Mouse (Mus musculus): ENCODE measurements around the gene Prkg1. TPM values are rescaled to one million over a fixed set of nuclear protein-coding genes. Genes with fewer than 3 reads are reported as not detected.
A peak's percentile ranks its signal among the peaks of the same experiment; 100 is the strongest.

Gene Prkg1
- polyA plus RNA-seq, 1 experiment from 2014 or later = 0.83 TPM

DNA sequence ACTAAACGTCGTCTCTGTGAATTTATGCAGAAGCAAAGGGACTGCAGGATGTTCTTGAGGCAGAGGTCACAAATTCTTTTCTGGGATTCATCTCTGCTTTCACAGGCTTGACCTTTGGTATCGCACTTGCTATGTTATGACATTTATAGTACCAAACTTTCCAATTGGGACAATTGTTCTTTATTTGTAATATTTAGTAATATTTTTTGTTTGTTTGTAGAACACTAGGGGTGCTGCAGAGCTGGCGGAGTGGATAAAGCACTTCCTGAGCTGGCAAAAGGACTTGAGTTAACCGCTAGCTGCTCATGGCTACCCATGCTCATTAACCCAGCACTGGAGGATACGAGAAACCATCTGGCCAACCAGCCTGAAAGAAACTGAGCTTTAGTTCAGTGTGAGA lies 49.9 kb downstream of the Prkg1 start:
- Histone ChIP-seq H3K27me3 (no peaks in the 10 kb centered on the region), H3K36me3 (no peaks in the 10 kb centered on the region), H3K9ac (no peak overlapping the region), H3K4me2 (no peak overlapping the region), H3K4me1 (replicated peaks) (no peaks in the 10 kb centered on the region), H3K27ac (no peak overlapping the region), H3K9me3 (replicated peaks) (no peaks in the 10 kb centered on the region), H3K4me3 (replicated peaks) (no peak overlapping the region)
- ATAC-seq (ENCODE audit: low read depth) (no peak), DNase-seq (no peak)
- 76% methylated on average over 6 of the region's 6 CpGs for WGBS (ENCODE audit: insufficient replicate concordance)

GRCm38 (mm10) chr19:31714418-31714817 lies 50.4 kb downstream of the Prkg1 start:
- Histone ChIP-seq H3K27ac (no peak overlapping the region), H3K27me3 (no peaks in the 10 kb centered on the region), H3K4me1 (replicated peaks) (no peaks in the 10 kb centered on the region), H3K9me3 (replicated peaks) (no peaks in the 10 kb centered on the region), H3K36me3 (no peaks in the 10 kb centered on the region), H3K4me3 (replicated peaks) (no peak overlapping the region), H3K9ac (no peak overlapping the region), H3K4me2 (no peak overlapping the region)
- WGBS (ENCODE audit: insufficient replicate concordance) = 64% methylated on average over 4 of the region's 4 CpGs
- DNase-seq = no peak
- ATAC-seq (ENCODE audit: low read depth) = no peak

GRCm38 (mm10) chr19:31713321-31713720 lies 51.5 kb downstream of the Prkg1 start:
- no peak overlapping the region for H3K4me3 ChIP-seq (replicated peaks)
- no peak for DNase-seq
- H3K27me3 ChIP-seq = no peaks in the 10 kb centered on the region
- no peaks in the 10 kb centered on the region for H3K9me3 ChIP-seq (replicated peaks)
- 60% methylated on average over 4 of the region's 4 CpGs for WGBS (ENCODE audit: insufficient replicate concordance)
- no peak overlapping the region for H3K9ac ChIP-seq
- ATAC-seq (ENCODE audit: low read depth) = no peak
- H3K4me2 ChIP-seq = no peak overlapping the region
- no peak overlapping the region for H3K27ac ChIP-seq
- H3K4me1 ChIP-seq (replicated peaks) = no peaks in the 10 kb centered on the region
- H3K36me3 ChIP-seq = no peaks in the 10 kb centered on the region

DNA sequence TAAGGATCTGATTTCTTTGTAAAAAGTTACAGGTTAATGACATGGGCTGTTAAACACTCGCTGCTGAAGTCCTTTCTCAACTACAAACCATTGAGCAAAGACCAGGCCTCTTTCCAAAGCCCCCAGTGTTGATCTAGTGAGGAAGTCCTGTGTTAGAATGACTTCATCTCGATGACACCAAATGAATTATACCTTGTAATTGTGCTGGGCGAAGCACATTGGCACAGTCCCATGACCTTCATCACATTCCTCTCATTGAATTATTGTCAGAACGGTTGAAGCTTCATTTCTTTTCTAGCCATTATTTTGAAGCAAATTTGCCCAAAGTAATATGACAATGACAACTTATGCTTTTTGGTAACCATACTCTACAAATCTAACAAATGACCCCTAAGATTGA lies 54.5 kb downstream of the Prkg1 start:
- 62% methylated on average over 4 of the region's 4 CpGs for WGBS (ENCODE audit: insufficient replicate concordance)
- no peaks in the 10 kb centered on the region for H3K36me3 ChIP-seq
- no peaks in the 10 kb centered on the region for H3K4me1 ChIP-seq (replicated peaks)
- no peak for DNase-seq
- no peak overlapping the region for H3K27ac ChIP-seq
- H3K4me3 ChIP-seq (replicated peaks) = no peak overlapping the region
- no peak overlapping the region for H3K9ac ChIP-seq
- no peaks in the 10 kb centered on the region for H3K27me3 ChIP-seq
- no peak overlapping the region for H3K4me2 ChIP-seq
- no peak for ATAC-seq (ENCODE audit: low read depth)
- H3K9me3 ChIP-seq (replicated peaks) = no peaks in the 10 kb centered on the region

- Histone ChIP-seq H3K9ac (no peak overlapping the region), H3K4me3 (replicated peaks) (no peak overlapping the region), H3K4me1 (replicated peaks) (no peaks in the 10 kb centered on the region), H3K9me3 (replicated peaks) (no peaks in the 10 kb centered on the region), H3K27me3 (no peaks in the 10 kb centered on the region), H3K36me3 (no peaks in the 10 kb centered on the region), H3K4me2 (no peak overlapping the region), H3K27ac (no peak overlapping the region)
- DNase-seq (no peak), ATAC-seq (ENCODE audit: low read depth) (no peak)
Observed at GRCm38 (mm10) chr19:31703991-31704390, 60.8 kb downstream of the Prkg1 start.

DNA sequence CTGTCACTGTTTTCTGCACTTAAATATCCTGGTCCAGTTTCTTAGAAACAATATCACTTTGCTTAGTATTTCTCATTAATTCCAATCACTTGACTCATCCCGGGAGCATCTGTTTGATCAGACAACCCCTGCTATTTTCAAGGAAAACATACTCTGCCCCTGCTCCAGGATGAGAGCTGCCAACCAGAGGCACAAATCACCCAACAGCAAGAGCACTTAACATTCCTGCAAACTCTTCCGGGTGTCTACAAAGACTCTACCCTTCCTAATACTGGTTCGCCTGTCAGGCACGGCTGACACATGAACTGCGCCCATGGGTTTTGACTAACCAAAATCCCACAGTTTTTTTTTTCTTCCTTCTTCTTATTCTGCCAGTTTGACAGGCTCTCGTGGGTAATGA lies 65.9 kb downstream of the Prkg1 start:
- H3K36me3 ChIP-seq = no peaks in the 10 kb centered on the region
- no peak for ATAC-seq (ENCODE audit: low read depth)
- H3K27ac ChIP-seq = no peak overlapping the region
- H3K9ac ChIP-seq = no peak overlapping the region
- H3K9me3 ChIP-seq (replicated peaks) = no peaks in the 10 kb centered on the region
- H3K4me1 ChIP-seq (replicated peaks) = no peaks in the 10 kb centered on the region
- WGBS (ENCODE audit: insufficient replicate concordance) = 65% methylated on average over 6 of the region's 6 CpGs
- no peak overlapping the region for H3K4me3 ChIP-seq (replicated peaks)
- DNase-seq = no peak
- H3K27me3 ChIP-seq = no peaks in the 10 kb centered on the region
- H3K4me2 ChIP-seq = no peak overlapping the region

DNA sequence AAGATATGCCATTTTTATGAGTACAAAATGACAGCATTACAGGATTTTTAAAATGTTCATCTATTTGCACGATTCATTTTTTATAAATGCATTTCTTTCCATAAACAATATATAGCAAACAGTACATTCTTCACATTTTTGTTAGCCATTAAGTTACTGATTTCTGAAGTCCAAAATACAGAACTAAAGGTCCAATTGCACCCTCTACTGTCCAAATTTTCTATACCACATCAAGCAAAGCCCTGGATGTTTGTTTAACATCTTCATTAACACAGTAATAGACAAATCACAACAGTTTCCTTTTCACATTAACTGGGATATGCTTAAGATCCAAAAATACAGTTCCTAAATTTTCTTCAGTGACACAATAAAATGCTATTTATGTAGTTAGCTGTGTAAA lies 84.0 kb downstream of the Prkg1 start:
- WGBS (ENCODE audit: insufficient replicate concordance) = 23% methylated on average over 1 of the region's 1 CpGs
- Histone ChIP-seq H3K27ac (no peak overlapping the region), H3K9ac (no peak overlapping the region), H3K4me2 (no peak overlapping the region), H3K9me3 (replicated peaks) (no peaks in the 10 kb centered on the region), H3K27me3 (no peaks in the 10 kb centered on the region), H3K4me1 (replicated peaks) (no peaks in the 10 kb centered on the region), H3K4me3 (replicated peaks) (no peak overlapping the region), H3K36me3 (no peaks in the 10 kb centered on the region)
- no peak for ATAC-seq (ENCODE audit: low read depth)
- no peak for DNase-seq

DNA sequence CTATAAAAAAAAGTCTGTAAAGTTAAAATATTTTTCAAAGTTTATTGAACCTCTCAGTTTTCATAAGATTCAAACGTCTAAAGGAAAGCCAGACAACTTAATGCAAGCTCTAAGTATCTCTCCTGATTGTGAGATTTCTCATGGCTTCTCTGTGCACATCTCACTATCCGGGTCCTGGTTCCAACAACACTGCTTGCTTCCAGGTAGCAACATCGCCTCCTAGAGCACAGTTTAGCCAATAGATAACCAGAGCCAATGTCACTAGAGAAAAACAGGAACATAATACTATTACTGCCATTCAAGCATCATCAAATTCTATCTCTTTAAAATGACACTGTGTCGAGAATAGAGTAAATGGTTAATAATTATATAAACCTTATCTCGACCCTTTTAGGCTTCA lies 86.5 kb downstream of the Prkg1 start:
- Histone ChIP-seq H3K9ac (no peak overlapping the region), H3K9me3 (replicated peaks) (no peaks in the 10 kb centered on the region), H3K4me2 (no peak overlapping the region), H3K4me1 (replicated peaks) (no peaks in the 10 kb centered on the region), H3K36me3 (no peaks in the 10 kb centered on the region), H3K27ac (no peak overlapping the region), H3K4me3 (replicated peaks) (no peak overlapping the region), H3K27me3 (no peaks in the 10 kb centered on the region)
- DNase-seq (no peak), ATAC-seq (ENCODE audit: low read depth) (no peak)
- WGBS (ENCODE audit: insufficient replicate concordance) = 35% methylated on average over 5 of the region's 5 CpGs

DNA sequence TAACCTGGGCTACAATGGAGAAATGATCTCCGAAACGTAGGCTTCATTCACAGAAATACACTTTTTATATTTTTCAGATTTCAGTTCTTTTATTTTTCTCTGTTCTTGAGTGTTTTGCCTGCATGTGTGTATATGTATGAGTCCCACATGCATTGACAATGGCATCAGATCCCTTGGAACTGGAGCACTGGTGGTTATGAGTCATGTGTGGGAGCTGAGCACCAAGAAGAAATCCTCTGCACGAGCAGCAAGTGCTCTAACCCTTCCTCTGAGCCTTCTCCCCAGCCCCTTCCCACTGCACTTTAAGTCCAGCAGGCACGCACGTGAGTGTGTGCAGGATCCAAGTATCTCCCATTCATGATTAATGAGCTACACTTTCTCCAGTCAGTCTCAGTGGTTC lies 93.1 kb downstream of the Prkg1 start:
- H3K27ac ChIP-seq = no peak overlapping the region
- ATAC-seq (ENCODE audit: low read depth) = no peak
- no peaks in the 10 kb centered on the region for H3K9me3 ChIP-seq (replicated peaks)
- no peak overlapping the region for H3K4me3 ChIP-seq (replicated peaks)
- 59% methylated on average over 5 of the region's 5 CpGs for WGBS (ENCODE audit: insufficient replicate concordance)
- H3K9ac ChIP-seq = no peak overlapping the region
- no peaks in the 10 kb centered on the region for H3K36me3 ChIP-seq
- DNase-seq = no peak
- no peak overlapping the region for H3K4me2 ChIP-seq
- H3K4me1 ChIP-seq (replicated peaks) = no peaks in the 10 kb centered on the region
- H3K27me3 ChIP-seq = no peaks in the 10 kb centered on the region

DNA sequence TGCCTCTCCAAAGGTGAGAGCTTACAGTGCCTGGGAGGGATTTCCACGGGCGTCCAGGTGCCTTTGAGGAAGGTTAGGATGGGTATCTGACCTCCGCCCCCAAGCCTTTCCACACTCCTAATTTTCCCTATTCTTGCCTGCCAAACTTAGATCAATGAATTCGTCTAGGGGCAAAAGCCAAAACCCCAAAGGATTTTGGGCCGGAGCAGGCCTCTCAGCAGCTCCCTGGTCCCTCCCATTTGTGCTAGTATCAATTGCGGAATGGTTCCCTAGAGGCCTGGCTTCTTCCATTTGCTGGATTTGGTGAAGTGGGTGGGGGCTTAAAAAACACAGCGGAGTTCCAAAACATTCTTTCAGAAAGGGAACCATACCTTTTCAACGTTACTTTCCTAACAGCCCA lies 99.8 kb downstream of the Prkg1 start:
- WGBS (ENCODE audit: insufficient replicate concordance) = 14% methylated on average over 8 of the region's 8 CpGs
- H3K4me3 ChIP-seq (replicated peaks) = peak overlapping the region; percentile 53
- no peak overlapping the region for H3K9ac ChIP-seq
- no peak for DNase-seq
- peaks cover 7% of the 10 kb centered on the region; the same call in 1 of the 2 replicates for H3K4me1 ChIP-seq (replicated peaks)
- no peak overlapping the region for H3K27ac ChIP-seq
- no peak for ATAC-seq (ENCODE audit: low read depth)
- H3K9me3 ChIP-seq (replicated peaks) = no peaks in the 10 kb centered on the region
- no peaks in the 10 kb centered on the region for H3K36me3 ChIP-seq
- peaks cover 35% of the 10 kb centered on the region for H3K27me3 ChIP-seq
- peak overlapping the region; percentile 70 for H3K4me2 ChIP-seq

GRCm38 (mm10) chr19:31664159-31664991 lies 100.5 kb downstream of the Prkg1 start:
- Histone ChIP-seq H3K27me3 (peaks cover 35% of the 10 kb centered on the region), H3K4me3 (replicated peaks) (peak overlapping the region; percentile 53), H3K4me2 (peak overlapping the region; percentile 70), H3K9ac (peak overlapping the region; percentile 37; the same call in 1 of the 2 replicates), H3K4me1 (replicated peaks) (peaks cover 7% of the 10 kb centered on the region; the same call in 1 of the 2 replicates), H3K9me3 (replicated peaks) (no peaks in the 10 kb centered on the region), H3K36me3 (no peaks in the 10 kb centered on the region), H3K27ac (no peak overlapping the region)
- ATAC-seq (ENCODE audit: low read depth) (peak; percentile 53), DNase-seq (peak; percentile 7)
- WGBS (ENCODE audit: insufficient replicate concordance) = under 1% methylated on average over 52 of the region's 52 CpGs

Data from liver, embryonic 13.5 days (tissue).